Mouse (Mus musculus) cerebellum, adult 2 months (tissue): Measurements from ENCODE around the gene Prkcb.

Experiments used
- CTCF ChIP-seq: fragments of 200-500 bp; IDR thresholded peaks from 2 replicates; pipeline ENCODE4 v1.5.1; 2011; ENCODE audit warnings: low read depth, mild to moderate bottlenecking, control low read depth, low read length, moderate library complexity, borderline replicate concordance; ENCODE audit not compliant: insufficient read depth
- POLR2A ChIP-seq: fragments of 200-500 bp; IDR thresholded peaks from 2 replicates; pipeline ENCODE4 v1.6.1; 2011; ENCODE audit warnings: low read length, control low read depth, borderline replicate concordance; ENCODE audit not compliant: insufficient read depth

DNA sequence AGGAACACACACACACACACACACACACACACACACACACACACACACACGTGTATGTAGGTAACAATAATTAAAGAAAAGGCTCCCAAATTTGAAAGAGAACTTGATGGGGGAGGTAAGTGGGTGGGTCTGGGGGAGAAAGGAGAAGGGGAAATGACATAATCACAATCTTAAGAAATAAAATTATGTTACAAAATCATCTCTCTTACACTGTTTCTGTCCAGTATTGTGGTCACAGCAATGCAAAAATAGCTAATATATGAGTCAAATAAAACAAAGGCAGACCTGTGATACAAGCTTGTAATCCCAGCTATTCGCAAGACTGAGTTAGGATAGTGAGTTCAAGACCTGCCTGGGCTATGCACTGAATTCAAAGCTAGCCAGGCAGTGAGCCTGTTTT, 94.7 kb downstream of the Prkcb start:
- TF ChIP-seq CTCF (no peak), POLR2A (no peak)
